Mouse (Mus musculus) midbrain, postnatal 0 days (tissue): ENCODE measurements around the gene Izumo4. TPM values are rescaled to one million over a fixed set of nuclear protein-coding genes. Genes with fewer than 3 reads are reported as not detected.

Source experiments
- ATAC-seq: fragments of 200-750 bp; cut with Nextera tagmentation; 2 replicates; pipeline ENCODE4 v1.8.0; 2017; ENCODE audit warnings: moderate number of reproducible peaks, mild to moderate bottlenecking, moderate TSS enrichment, moderate library complexity; ENCODE audit not compliant: low FRiP score
- DNase-seq: peaks from one replicate; pipeline ENCODE4 v3.0.0-alpha.2; 2015; ENCODE audit warnings: low spot score
- H3K27ac ChIP-seq: fragments of 300-500 bp; sonication (generic); 2 replicates; pipeline ENCODE4 v1.5.1; 2014; ENCODE audit warnings: low read depth, mild to moderate bottlenecking, low read length, mixed read lengths
- H3K27me3 ChIP-seq: fragments of 300-500 bp; sonication (generic); 2 replicates; pipeline ENCODE4 v1.6.1; 2014; ENCODE audit warnings: low read length, control low read depth, mixed read lengths; ENCODE audit not compliant: insufficient read depth
- H3K36me3 ChIP-seq: fragments of 300-500 bp; sonication (generic); 2 replicates; pipeline ENCODE4 v1.6.1; 2014; ENCODE audit warnings: low read length, control low read depth, mixed read lengths; ENCODE audit not compliant: insufficient read depth
- H3K4me1 ChIP-seq: fragments of 300-500 bp; sonication (generic); 2 replicates; pipeline ENCODE4 v1.6.1; 2014; ENCODE audit warnings: mild to moderate bottlenecking, control low read depth, antibody characterized with exemption, low read length, mixed read lengths; ENCODE audit not compliant: insufficient read depth
- H3K4me2 ChIP-seq: fragments of 300-500 bp; sonication (generic); 2 replicates; pipeline ENCODE4 v1.6.1; 2014; ENCODE audit warnings: low read depth, mild to moderate bottlenecking, low read length, mixed read lengths; ENCODE audit not compliant: poor library complexity, severe bottlenecking
- H3K4me3 ChIP-seq: fragments of 300-500 bp; sonication (generic); 2 replicates; pipeline ENCODE4 v1.5.1; 2014; ENCODE audit warnings: low read depth, mild to moderate bottlenecking, low read length, moderate library complexity
- H3K9ac ChIP-seq: fragments of 300-500 bp; sonication (generic); replicated peaks from 2 replicates; pipeline ENCODE4 v1.6.1; 2014; ENCODE audit warnings: mild to moderate bottlenecking, low read length, moderate library complexity, mixed read lengths; ENCODE audit not compliant: poor library complexity, severe bottlenecking
- H3K9me3 ChIP-seq: fragments of 300-500 bp; sonication (generic); 2 replicates; pipeline ENCODE4 v1.6.1; 2016; ENCODE audit warnings: low read length, control low read depth
- CTCF ChIP-seq: IDR thresholded peaks from 2 replicates; pipeline ENCODE4 v1.5.1; 2016; ENCODE audit warnings: antibody characterized with exemption, mild to moderate bottlenecking
- WGBS: fragments of 180-500 bp; shearing (Covaris S2); extraction: QIAGEN DNeasy Blood & Tissue Kit; methylation state at CpG from one replicate; pipeline ENCODE4 v1.1.7; 2014; 5-methylcytosine and 5-hydroxymethylcytosine counted together
- polyA plus RNA-seq: library from polyadenylated mRNA; unstranded; fragments of >200 nt; fragmentation: Nextera tagmentation; extraction: Ambion mirVana; gene quantifications from 2 replicates; pipeline ENCODE4 v1.2.1, GENCODE M21; 2015
- total RNA-seq: library from RNA; depleted of rRNA; stranded (reverse); fragments of >200 nt; gene quantifications from 2 replicates; pipeline ENCODE4 v1.2.3, GENCODE M21; 2014

Gene Izumo4
- total and polyA plus RNA-seq, 2 experiments from 2014 or later, result 26.3 to 44.0 TPM

- Histone ChIP-seq H3K4me3 (no peak overlapping the region), H3K36me3 (peaks cover 59% of the 10 kb centered on the region), H3K27me3 (no peaks in the 10 kb centered on the region), H3K27ac (no peak overlapping the region), H3K4me2 (no peak overlapping the region), H3K4me1 (no peaks in the 10 kb centered on the region), H3K9ac (no peak overlapping the region), H3K9me3 (no peaks in the 10 kb centered on the region)
- WGBS, result 80% methylated on average over 19 of the region's 19 CpGs
- no peak for TF ChIP-seq CTCF
- no peak for DNase-seq
- no peak for ATAC-seq
These were observed 35.1 kb upstream of the Izumo4 start for GRCm38 (mm10) chr10:80666837-80667412.

- Histone ChIP-seq H3K27ac (no peak overlapping the region), H3K4me1 (no peaks in the 10 kb centered on the region), H3K9ac (no peak overlapping the region), H3K4me2 (no peak overlapping the region), H3K27me3 (no peaks in the 10 kb centered on the region), H3K9me3 (no peaks in the 10 kb centered on the region), H3K4me3 (no peak overlapping the region), H3K36me3 (peaks cover 66% of the 10 kb centered on the region)
- TF ChIP-seq CTCF, result no peak
- DNase-seq, result no peak
- ATAC-seq, result 0 out of 2 replicates have a peak, but pooled peaks have one; percentile 17
- WGBS, result 82% methylated on average over 11 of the region's 11 CpGs
These were observed 33.4 kb upstream of the Izumo4 start for GRCm38 (mm10) chr10:80668614-80669013.

GRCm38 (mm10) chr10:80669018-80669417 lies 33.0 kb upstream of the Izumo4 start:
- peaks cover 4% of the 10 kb centered on the region for H3K4me1 ChIP-seq
- H3K36me3 ChIP-seq, result peaks cover 66% of the 10 kb centered on the region
- H3K27me3 ChIP-seq, result no peaks in the 10 kb centered on the region
- no peak for TF ChIP-seq CTCF
- DNase-seq (no peak), ATAC-seq (no peak)
- 91% methylated on average over 12 of the region's 12 CpGs for WGBS
- no peak overlapping the region for H3K4me3 ChIP-seq
- no peaks in the 10 kb centered on the region for H3K9me3 ChIP-seq
- no peak overlapping the region for H3K4me2 ChIP-seq
- no peak overlapping the region for H3K27ac ChIP-seq
- H3K9ac ChIP-seq, result no peak overlapping the region

- Histone ChIP-seq H3K27me3 (no peaks in the 10 kb centered on the region), H3K36me3 (peaks cover 66% of the 10 kb centered on the region), H3K4me3 (no peak overlapping the region), H3K9me3 (no peaks in the 10 kb centered on the region), H3K4me1 (peaks cover 13% of the 10 kb centered on the region), H3K27ac (no peak overlapping the region), H3K4me2 (no peak overlapping the region), H3K9ac (no peak overlapping the region)
- ATAC-seq (no peak), DNase-seq (peak; percentile 47)
- 98% methylated on average over 7 of the region's 7 CpGs for WGBS
- no peak for TF ChIP-seq CTCF
These were observed 32.1 kb upstream of the Izumo4 start for GRCm38 (mm10) chr10:80669737-80670485.

- no peak overlapping the region for H3K4me3 ChIP-seq
- ATAC-seq (no peak), DNase-seq (no peak)
- no peak overlapping the region for H3K27ac ChIP-seq
- H3K9ac ChIP-seq, result no peak overlapping the region
- H3K36me3 ChIP-seq, result peaks cover 66% of the 10 kb centered on the region
- no peaks in the 10 kb centered on the region for H3K9me3 ChIP-seq
- no peak for TF ChIP-seq CTCF
- H3K4me1 ChIP-seq, result peaks cover 16% of the 10 kb centered on the region
- WGBS, result 86% methylated on average over 2 of the region's 2 CpGs
- H3K4me2 ChIP-seq, result no peak overlapping the region
- no peaks in the 10 kb centered on the region for H3K27me3 ChIP-seq
These were observed 31.5 kb upstream of the Izumo4 start for GRCm38 (mm10) chr10:80670531-80670930.

- Histone ChIP-seq H3K36me3 (peaks cover 61% of the 10 kb centered on the region), H3K4me1 (peaks cover 16% of the 10 kb centered on the region), H3K27me3 (no peaks in the 10 kb centered on the region), H3K4me3 (no peak overlapping the region), H3K27ac (no peak overlapping the region), H3K9ac (no peak overlapping the region), H3K9me3 (no peaks in the 10 kb centered on the region), H3K4me2 (no peak overlapping the region)
- WGBS, result 91% methylated on average over 4 of the region's 4 CpGs
- ATAC-seq, result no peak
- no peak for TF ChIP-seq CTCF
- no peak for DNase-seq
These were observed 30.7 kb upstream of the Izumo4 start for GRCm38 (mm10) chr10:80671251-80671650.
